ENCODE assay signal across 20 mouse cellular contexts in genomic region chr5:4877638-4878037, GRCm38 (mm10).
DNase-seq lines count a peak whose midpoint lies in the region; ATAC-seq and TF ChIP-seq lines count a peak whose summit lies in the region.
"Had no signal": no experiment of that assay in that cellular context is flagged by ENCODE, and none has a peak within 500 bp of the region (broad histone marks: within the 10 kb centered on the region; RNA-seq: fewer than 3 reads in every experiment).

No protein-coding gene starts in this region.

- peak; percentile 71 for DNase-seq in retina, postnatal 1 day
- no peak for DNase-seq in retina, embryonic 14.5 days (ENCODE audit: low spot score)
- no peak for DNase-seq in midbrain, embryonic 10.5 days (ENCODE audit: low spot score)
- no peak for DNase-seq in midbrain, postnatal 0 days (ENCODE audit: low spot score)
- DNase-seq in layer of hippocampus, adult 11-12 months (ENCODE audit: low spot score) = no peak
- no peak for DNase-seq in thymus, adult 2 months
- DNase-seq: cerebellum, adult 2 months; cerebellum, postnatal 36 days; heart, postnatal 14 days; kidney, adult 8-10 months; kidney, postnatal 14 days; liver, embryonic 13.5 days had no signal

- no peak for TF ChIP-seq CTCF in midbrain, postnatal 0 days (IDR thresholded peaks at IDR 0.05)
- no peak for TF ChIP-seq CTCF in thymus, adult 2 months (IDR thresholded peaks at IDR 0.05; ENCODE audit: borderline replicate concordance, control insufficient read depth, extremely low read depth, insufficient read depth, low read length, poor library complexity)

- 0 out of 2 replicates have a peak, but pooled peaks cover 3% of the 10 kb centered on the region for H3K9me3 ChIP-seq in hindbrain, embryonic 12.5 days (replicated peaks)
- H3K9me3 ChIP-seq in midbrain, embryonic 10.5 days (replicated peaks) = peaks cover 10% of the 10 kb centered on the region; the same call in 1 of the 2 replicates
- H3K9me3 ChIP-seq in midbrain, postnatal 0 days (ENCODE audit: low read length) = no peaks in the 10 kb centered on the region
- H3K9me3 ChIP-seq: embryonic facial prominence, embryonic 12.5 days; limb, embryonic 13.5 days; lung, embryonic 15.5 days; neural tube, embryonic 12.5 days had no signal

- no peaks in the 10 kb centered on the region for H3K27me3 ChIP-seq in hindbrain, embryonic 12.5 days
- H3K27me3 ChIP-seq in midbrain, embryonic 10.5 days (ENCODE audit: low read depth, poor library complexity, severe bottlenecking) = peaks cover 17% of the 10 kb centered on the region; the same call in 1 of the 2 replicates
- H3K27me3 ChIP-seq in midbrain, postnatal 0 days (ENCODE audit: insufficient read depth, low read length) = no peaks in the 10 kb centered on the region
- H3K27me3 ChIP-seq in thymus, adult 2 months (ENCODE audit: control insufficient read depth, insufficient read depth, low read length) = no peaks in the 10 kb centered on the region
- H3K27me3 ChIP-seq: embryonic facial prominence, embryonic 12.5 days; limb, embryonic 13.5 days; liver, embryonic 13.5 days; lung, embryonic 15.5 days; neural tube, embryonic 12.5 days had no signal

- H3K36me3 ChIP-seq in hindbrain, embryonic 12.5 days = no peaks in the 10 kb centered on the region
- no peaks in the 10 kb centered on the region for H3K36me3 ChIP-seq in midbrain, embryonic 10.5 days
- no peaks in the 10 kb centered on the region for H3K36me3 ChIP-seq in midbrain, postnatal 0 days (ENCODE audit: insufficient read depth, low read length)
- H3K36me3 ChIP-seq in thymus, adult 2 months (ENCODE audit: control insufficient read depth, insufficient read depth, low read length) = no peaks in the 10 kb centered on the region
- H3K36me3 ChIP-seq: embryonic facial prominence, embryonic 12.5 days; liver, embryonic 13.5 days; lung, embryonic 15.5 days; neural tube, embryonic 12.5 days had no signal

- peak; percentile 15; the same call in 1 of the 2 replicates for ATAC-seq in hindbrain, embryonic 12.5 days (ENCODE audit: low FRiP score)
- ATAC-seq in midbrain, postnatal 0 days (ENCODE audit: low FRiP score) = peak; percentile 50
- ATAC-seq in megakaryocyte-erythroid progenitor cell, adult 5-6 weeks (replicated peaks; ENCODE audit: low FRiP score, low TSS enrichment, poor library complexity, severe bottlenecking) = no peak

- peak overlapping the region; percentile 58 for H3K27ac ChIP-seq in hindbrain, embryonic 12.5 days
- H3K27ac ChIP-seq in midbrain, embryonic 10.5 days (replicated peaks) = peak overlapping the region; percentile 68
- H3K27ac ChIP-seq in midbrain, postnatal 0 days (ENCODE audit: low read depth, low read length) = peak overlapping the region; percentile 79
- H3K27ac ChIP-seq in thymus, adult 2 months (ENCODE audit: control insufficient read depth, insufficient read depth, low read length) = no peak overlapping the region
- H3K27ac ChIP-seq: embryonic facial prominence, embryonic 12.5 days; limb, embryonic 13.5 days; liver, embryonic 13.5 days; lung, embryonic 15.5 days; macrophage; neural tube, embryonic 12.5 days had no signal

- peaks cover 16% of the 10 kb centered on the region for H3K4me1 ChIP-seq in hindbrain, embryonic 12.5 days
- peaks cover 43% of the 10 kb centered on the region for H3K4me1 ChIP-seq in midbrain, embryonic 10.5 days
- no peaks in the 10 kb centered on the region for H3K4me1 ChIP-seq in midbrain, postnatal 0 days (ENCODE audit: insufficient read depth, low read length)
- no peaks in the 10 kb centered on the region for H3K4me1 ChIP-seq in thymus, adult 2 months (replicated peaks; ENCODE audit: control insufficient read depth, insufficient read depth, low read length)
- H3K4me1 ChIP-seq: liver, embryonic 13.5 days had no signal

- WGBS in hindbrain, embryonic 12.5 days = 46% methylated on average over 4 of the region's 4 CpGs
- 31% methylated on average over 4 of the region's 4 CpGs for WGBS in midbrain, embryonic 10.5 days
- 23% methylated on average over 4 of the region's 4 CpGs for WGBS in midbrain, postnatal 0 days
- 89% methylated on average over 4 of the region's 4 CpGs for WGBS in thymus, adult 2 months

- no peak for TF ChIP-seq POLR2A in thymus, adult 2 months (IDR thresholded peaks at IDR 0.05; ENCODE audit: control insufficient read depth, extremely low read depth, insufficient read depth, low read length, poor library complexity)

- H3K9ac ChIP-seq in hindbrain, embryonic 12.5 days = no peak overlapping the region
- no peak overlapping the region for H3K9ac ChIP-seq in midbrain, postnatal 0 days (replicated peaks; ENCODE audit: low read length, poor library complexity, severe bottlenecking)
- H3K9ac ChIP-seq: embryonic facial prominence, embryonic 12.5 days; limb, embryonic 13.5 days; liver, embryonic 13.5 days; lung, embryonic 15.5 days; neural tube, embryonic 12.5 days had no signal

- H3K4me3 ChIP-seq in hindbrain, embryonic 12.5 days = no peak overlapping the region
- H3K4me3 ChIP-seq in midbrain, embryonic 10.5 days = no peak overlapping the region
- no peak overlapping the region for H3K4me3 ChIP-seq in midbrain, postnatal 0 days (ENCODE audit: low read depth, low read length)
- H3K4me3 ChIP-seq in thymus, adult 2 months (ENCODE audit: control insufficient read depth, insufficient read depth, low read length) = no peak overlapping the region
- H3K4me3 ChIP-seq: embryonic facial prominence, embryonic 12.5 days; limb, embryonic 13.5 days; liver, embryonic 13.5 days; lung, embryonic 15.5 days; neural tube, embryonic 12.5 days had no signal

- peak overlapping the region; percentile 9; the same call in 1 of the 2 replicates for H3K4me2 ChIP-seq in hindbrain, embryonic 12.5 days (replicated peaks)
- no peak overlapping the region for H3K4me2 ChIP-seq in midbrain, postnatal 0 days (ENCODE audit: low read depth, low read length, poor library complexity, severe bottlenecking)
- H3K4me2 ChIP-seq: embryonic facial prominence, embryonic 12.5 days; heart, embryonic 11.5 days; limb, embryonic 13.5 days; liver, embryonic 13.5 days; lung, embryonic 15.5 days; neural tube, embryonic 12.5 days had no signal
